Mouse (Mus musculus) embryo, embryonic 9.5 days (tissue): ENCODE data around the gene Nudt4.

Experiments used
- DNase-seq: peaks from one replicate; pipeline ENCODE4 v3.0.0-alpha.2; 2017; ENCODE audit errors: extremely low spot score

The Nudt4 gene

DNA sequence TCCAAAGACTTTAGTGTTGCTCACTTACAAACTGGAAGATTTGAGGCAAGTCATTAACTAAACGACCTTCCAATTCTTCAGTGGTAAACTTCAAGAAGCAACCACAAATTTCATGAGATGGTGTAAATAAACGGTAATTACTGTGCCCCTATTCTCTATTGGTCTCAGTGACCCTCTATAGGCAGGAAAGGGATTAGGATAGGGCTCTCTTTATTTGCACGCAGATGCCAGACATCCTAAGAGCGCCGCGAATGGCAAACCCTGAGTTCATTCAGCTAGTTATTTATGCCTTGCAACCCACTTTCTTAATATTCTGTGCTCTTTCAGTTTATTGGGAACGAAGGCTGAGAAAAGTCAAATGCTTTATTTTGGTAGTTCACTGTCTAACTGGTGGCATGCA lies 62.9 kb downstream of the Nudt4 start:
- no peak for DNase-seq
